Mouse (Mus musculus): ENCODE measurements around the gene Prcd.

DNA sequence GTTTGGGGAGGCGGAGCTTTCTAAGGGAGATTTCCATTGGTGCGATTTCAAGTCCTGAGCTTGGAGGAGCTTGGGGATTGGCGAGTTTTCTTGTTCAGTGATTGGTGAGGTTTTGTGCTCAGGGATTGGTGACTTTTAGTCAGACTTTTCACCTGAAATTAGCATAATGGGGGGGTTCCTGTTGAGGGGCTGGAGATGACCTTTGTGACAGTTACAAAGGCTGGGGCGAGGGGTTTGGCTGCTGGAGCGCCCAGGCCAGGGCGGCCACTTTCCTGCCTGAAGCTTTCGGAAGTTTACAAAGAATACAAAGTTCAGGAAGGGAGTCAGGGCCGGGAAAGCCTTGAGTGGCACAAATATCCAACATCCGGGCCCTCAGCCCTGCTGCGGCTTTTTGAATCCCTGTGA is 51.9 kb downstream of the Prcd start:
- no peak for TF ChIP-seq POLR2A (IDR thresholded peaks at IDR 0.05; ENCODE audit: borderline replicate concordance, low read depth, low read length)
- no peak for TF ChIP-seq CTCF (IDR thresholded peaks at IDR 0.05; ENCODE audit: low read depth, low read length)

Measured in bone marrow macrophage, adult 2 months (primary cell).